Mouse (Mus musculus) forebrain, postnatal 0 days (tissue): ENCODE measurements at regions not wholly inside any gene's neighbourhood (a gene's known extent, or its start where the extent isn't known, plus 50 kb on each side); places are given as distances from the start of the nearest gene placed in this dataset.

Experiments
- ATAC-seq: fragments of 200-750 bp; cut with Nextera tagmentation; 2 replicates; pipeline ENCODE4 v1.8.0; 2017; ENCODE audit warnings: mild to moderate bottlenecking, moderate library complexity
- DNase-seq: peaks from one replicate; pipeline ENCODE4 v3.0.0-alpha.2; 2015
- H3K27ac ChIP-seq: fragments of 300-500 bp; sonication (generic); 2 replicates; pipeline ENCODE4 v1.5.1; 2014; ENCODE audit warnings: low read depth, mild to moderate bottlenecking, antibody characterized with exemption, low read length, moderate library complexity, mixed read lengths
- H3K27me3 ChIP-seq: fragments of 300-500 bp; sonication (generic); 2 replicates; pipeline ENCODE4 v1.6.1; 2014; ENCODE audit warnings: mild to moderate bottlenecking, low read length, mixed read lengths; ENCODE audit not compliant: insufficient read depth
- H3K36me3 ChIP-seq: fragments of 300-500 bp; sonication (generic); 2 replicates; pipeline ENCODE4 v1.6.1; 2014; ENCODE audit warnings: mild to moderate bottlenecking, moderate library complexity; ENCODE audit not compliant: insufficient read depth
- H3K4me1 ChIP-seq: fragments of 300-500 bp; sonication (generic); 2 replicates; pipeline ENCODE4 v1.6.1; 2014; ENCODE audit warnings: antibody characterized with exemption; ENCODE audit not compliant: insufficient read depth
- H3K4me2 ChIP-seq: fragments of 300-500 bp; sonication (generic); 2 replicates; pipeline ENCODE4 v1.6.1; 2014; ENCODE audit warnings: low read depth, mild to moderate bottlenecking, moderate library complexity
- H3K4me3 ChIP-seq: fragments of 300-500 bp; sonication (generic); 2 replicates; pipeline ENCODE4 v1.5.1; 2014; ENCODE audit warnings: low read depth, low read length, mixed read lengths
- H3K9ac ChIP-seq: fragments of 300-500 bp; sonication (generic); 2 replicates; pipeline ENCODE4 v1.6.1; 2014; ENCODE audit warnings: mild to moderate bottlenecking
- H3K9me3 ChIP-seq: fragments of 300-500 bp; sonication (generic); 2 replicates; pipeline ENCODE4 v1.6.1; 2016; ENCODE audit warnings: low read length
- CTCF ChIP-seq: sonication (generic); IDR thresholded peaks from 2 replicates; pipeline ENCODE4 v1.5.1; 2016; ENCODE audit warnings: antibody characterized with exemption, control low read depth, low read depth
- WGBS: fragments of 180-500 bp; shearing (Covaris S2); extraction: QIAGEN DNeasy Blood & Tissue Kit; methylation state at CpG from one replicate; pipeline ENCODE4 v1.1.7; 2014; 5-methylcytosine and 5-hydroxymethylcytosine counted together

DNA sequence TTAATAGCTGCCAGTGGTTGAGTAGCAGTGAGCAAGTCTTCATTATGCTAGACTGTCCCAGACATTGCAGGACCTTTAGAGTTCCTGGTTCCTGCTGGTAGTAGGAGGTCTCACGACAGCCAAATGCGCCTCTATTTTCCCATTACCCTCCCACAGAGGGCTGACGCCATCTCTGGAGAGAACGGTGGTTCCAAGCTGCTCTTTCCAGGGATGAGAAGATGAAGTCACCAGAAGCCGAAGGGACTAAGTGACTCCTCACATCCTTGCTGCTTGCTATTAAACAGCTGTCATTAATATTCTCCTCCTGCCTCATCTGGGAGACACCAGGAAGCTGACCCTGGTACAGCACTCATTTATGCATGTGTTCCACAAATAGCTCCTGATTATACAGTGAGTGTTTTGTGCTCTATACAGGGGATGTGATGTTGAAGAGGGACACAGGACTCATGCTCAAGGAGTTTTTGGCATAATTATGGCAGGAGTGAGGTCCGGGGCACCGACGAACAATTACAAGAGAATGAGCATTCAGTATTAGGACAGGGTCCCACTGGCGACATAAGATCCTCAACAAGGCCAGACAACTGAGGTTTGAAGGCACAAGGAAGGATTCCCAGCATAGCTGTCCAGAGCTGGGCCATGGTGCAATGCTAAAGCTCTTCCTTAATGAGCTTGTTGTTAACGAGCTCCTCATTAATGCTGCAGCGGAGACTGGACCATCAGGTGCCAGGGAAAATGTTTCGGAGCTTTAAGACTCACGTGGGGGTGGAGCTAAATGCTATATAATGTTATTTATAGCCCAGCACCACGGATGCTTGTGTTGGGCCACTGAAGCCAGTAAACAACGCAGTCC lies 145.6 kb downstream of the Kit start:
- DNase-seq (no peak), ATAC-seq (peak; percentile 54)

DNA sequence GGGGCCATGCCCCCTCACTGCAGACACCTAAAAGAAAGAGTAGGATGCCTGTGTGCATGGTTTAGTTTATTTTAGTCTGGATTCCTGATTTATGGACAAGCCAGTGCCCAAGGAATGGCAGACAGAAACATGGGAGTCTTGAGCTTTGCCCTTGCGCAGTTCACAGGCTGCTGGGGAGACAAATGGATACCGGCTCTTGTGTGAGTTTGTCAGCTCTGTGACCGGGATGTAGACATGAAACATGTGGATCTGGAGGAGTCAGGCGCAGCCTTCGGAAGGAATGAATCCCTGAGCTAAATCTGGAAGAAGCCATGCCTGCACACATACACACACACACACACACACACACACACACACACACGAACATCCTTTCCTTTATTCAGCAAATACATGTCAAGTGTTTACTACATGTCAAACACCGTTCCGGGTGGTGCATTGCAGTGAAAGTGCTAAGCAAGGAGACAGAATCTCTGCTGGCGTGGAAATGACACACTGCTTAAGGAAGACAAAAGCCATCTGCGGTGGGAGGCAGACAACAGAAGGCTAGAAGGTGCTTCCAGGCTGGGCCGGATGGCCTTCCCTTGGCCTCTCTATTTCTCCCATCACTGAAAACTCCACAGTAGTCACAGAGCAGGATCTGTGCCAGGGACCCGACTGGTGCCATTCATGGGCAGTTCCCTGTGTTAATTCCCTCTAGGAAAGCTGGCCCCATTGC lies 144.0 kb downstream of the Kit start:
- ATAC-seq (peak; percentile 69), DNase-seq (peak; percentile 57)
- TF ChIP-seq CTCF: no peak
- WGBS: 50% methylated on average over 12 of the region's 12 CpGs
- H3K4me1 ChIP-seq: no peaks in the 10 kb centered on the region
- H3K9ac ChIP-seq: no peak overlapping the region
- no peaks in the 10 kb centered on the region for H3K27me3 ChIP-seq
- H3K9me3 ChIP-seq: no peaks in the 10 kb centered on the region
- no peaks in the 10 kb centered on the region for H3K36me3 ChIP-seq
- no peak overlapping the region for H3K4me3 ChIP-seq
- no peak overlapping the region for H3K4me2 ChIP-seq
- no peak overlapping the region for H3K27ac ChIP-seq

More for the DNA sequence above, 145.6 kb downstream of the Kit start:
- H3K27ac ChIP-seq: no peak overlapping the region
- no peak for TF ChIP-seq CTCF
- no peaks in the 10 kb centered on the region for H3K9me3 ChIP-seq
- H3K4me2 ChIP-seq: no peak overlapping the region
- 34% methylated on average over 15 of the region's 15 CpGs for WGBS
- H3K4me3 ChIP-seq: no peak overlapping the region
- H3K27me3 ChIP-seq: no peaks in the 10 kb centered on the region
- H3K9ac ChIP-seq: no peak overlapping the region
- H3K36me3 ChIP-seq: no peaks in the 10 kb centered on the region
- H3K4me1 ChIP-seq: no peaks in the 10 kb centered on the region
